Mouse (Mus musculus): ENCODE results near the gene Gsto2. TPM values are rescaled to one million over a fixed set of nuclear protein-coding genes. Genes with fewer than 3 reads are reported as not detected.
"Not testable (repeated sequence)": the region's sequence is repeated elsewhere in the genome, so short reads cannot be mapped to it uniquely, and the experiment has no call there.

The Gsto2 gene
- polyA plus RNA-seq, 1 experiment from 2014 or later, result 1.1 TPM

- Histone ChIP-seq H3K4me2 (replicated peaks; ENCODE audit: low read depth, low read length) (no peak overlapping the region), H3K4me3 (ENCODE audit: low read depth, low read length) (no peak overlapping the region), H3K4me1 (ENCODE audit: control insufficient read depth, insufficient read depth, low read length) (no peaks in the 10 kb centered on the region), H3K9ac (replicated peaks; ENCODE audit: low read depth, low read length) (no peak overlapping the region), H3K9me3 (ENCODE audit: control insufficient read depth, low read depth, low read length) (no peaks in the 10 kb centered on the region), H3K27me3 (ENCODE audit: control insufficient read depth, insufficient read depth, low read length) (no peaks in the 10 kb centered on the region), H3K27ac (ENCODE audit: low read length) (no peak overlapping the region), H3K36me3 (ENCODE audit: control insufficient read depth, insufficient read depth, low read length) (no peaks in the 10 kb centered on the region)
- ATAC-seq (ENCODE audit: insufficient number of reproducible peaks, insufficient read depth, low FRiP score, low read depth), result no peak
- WGBS, result 78% methylated on average over 16 of the region's 16 CpGs
These were observed 33.0 kb upstream of the Gsto2 start for GRCm38 (mm10) chr19:47832316-47832715.

- H3K4me3 ChIP-seq (ENCODE audit: low read depth, low read length), result no peak overlapping the region
- no peaks in the 10 kb centered on the region for H3K27me3 ChIP-seq (ENCODE audit: control insufficient read depth, insufficient read depth, low read length)
- H3K9ac ChIP-seq (replicated peaks; ENCODE audit: low read depth, low read length), result no peak overlapping the region
- H3K4me1 ChIP-seq (ENCODE audit: control insufficient read depth, insufficient read depth, low read length), result no peaks in the 10 kb centered on the region
- WGBS, result 72% methylated on average over 5 of the region's 5 CpGs
- no peak overlapping the region for H3K4me2 ChIP-seq (replicated peaks; ENCODE audit: low read depth, low read length)
- no peaks in the 10 kb centered on the region for H3K9me3 ChIP-seq (ENCODE audit: control insufficient read depth, low read depth, low read length)
- peak overlapping the region; percentile 76 for H3K27ac ChIP-seq (ENCODE audit: low read length)
- peak; percentile 56 for ATAC-seq (ENCODE audit: insufficient number of reproducible peaks, insufficient read depth, low FRiP score, low read depth)
- no peaks in the 10 kb centered on the region for H3K36me3 ChIP-seq (ENCODE audit: control insufficient read depth, insufficient read depth, low read length)
These were observed 30.7 kb upstream of the Gsto2 start for GRCm38 (mm10) chr19:47834614-47835013.

GRCm38 (mm10) chr19:47835776-47836175 lies 29.6 kb upstream of the Gsto2 start:
- H3K36me3 ChIP-seq (ENCODE audit: control insufficient read depth, insufficient read depth, low read length), result no peaks in the 10 kb centered on the region
- no peak for ATAC-seq (ENCODE audit: insufficient number of reproducible peaks, insufficient read depth, low FRiP score, low read depth)
- H3K9me3 ChIP-seq (ENCODE audit: control insufficient read depth, low read depth, low read length), result no peaks in the 10 kb centered on the region
- H3K4me1 ChIP-seq (ENCODE audit: control insufficient read depth, insufficient read depth, low read length), result no peaks in the 10 kb centered on the region
- peak overlapping the region; percentile 76; the same call in 1 of the 2 replicates for H3K27ac ChIP-seq (ENCODE audit: low read length)
- no peak overlapping the region for H3K4me3 ChIP-seq (ENCODE audit: low read depth, low read length)
- WGBS, result 84% methylated on average over 7 of the region's 7 CpGs
- H3K27me3 ChIP-seq (ENCODE audit: control insufficient read depth, insufficient read depth, low read length), result no peaks in the 10 kb centered on the region
- no peak overlapping the region for H3K9ac ChIP-seq (replicated peaks; ENCODE audit: low read depth, low read length)
- no peak overlapping the region for H3K4me2 ChIP-seq (replicated peaks; ENCODE audit: low read depth, low read length)

- H3K27ac ChIP-seq (ENCODE audit: low read length), result no peak overlapping the region
- 5% methylated on average over 49 of the region's 49 CpGs for WGBS
These were observed 28.4 kb upstream of the Gsto2 start for GRCm38 (mm10) chr19:47836701-47837526.

GRCm38 (mm10) chr19:47837527-47837901 lies 27.8 kb upstream of the Gsto2 start:
- WGBS, result under 1% methylated on average over 6 of the region's 6 CpGs
- H3K9ac ChIP-seq (replicated peaks; ENCODE audit: low read depth, low read length), result no peak overlapping the region
- no peak for ATAC-seq (ENCODE audit: insufficient number of reproducible peaks, insufficient read depth, low FRiP score, low read depth)

More at GRCm38 (mm10) chr19:47836701-47837526, 28.4 kb upstream of the Gsto2 start:
- no peak overlapping the region for H3K9ac ChIP-seq (replicated peaks; ENCODE audit: low read depth, low read length)
- H3K36me3 ChIP-seq (ENCODE audit: control insufficient read depth, insufficient read depth, low read length), result no peaks in the 10 kb centered on the region
- ATAC-seq (ENCODE audit: insufficient number of reproducible peaks, insufficient read depth, low FRiP score, low read depth), result peak; percentile 78
- H3K4me3 ChIP-seq (ENCODE audit: low read depth, low read length), result peak overlapping the region; percentile 41
- peak overlapping the region; percentile 76 for H3K4me2 ChIP-seq (replicated peaks; ENCODE audit: low read depth, low read length)
- no peaks in the 10 kb centered on the region for H3K9me3 ChIP-seq (ENCODE audit: control insufficient read depth, low read depth, low read length)
- no peaks in the 10 kb centered on the region for H3K4me1 ChIP-seq (ENCODE audit: control insufficient read depth, insufficient read depth, low read length)
- no peaks in the 10 kb centered on the region for H3K27me3 ChIP-seq (ENCODE audit: control insufficient read depth, insufficient read depth, low read length)

GRCm38 (mm10) chr19:47841234-47841633 lies 24.1 kb upstream of the Gsto2 start:
- 82% methylated on average over 15 of the region's 15 CpGs for WGBS
- not testable (repeated sequence) for ATAC-seq (ENCODE audit: insufficient number of reproducible peaks, insufficient read depth, low FRiP score, low read depth); H3K36me3 ChIP-seq (ENCODE audit: control insufficient read depth, insufficient read depth, low read length)

More at GRCm38 (mm10) chr19:47837527-47837901, 27.8 kb upstream of the Gsto2 start:
- Histone ChIP-seq H3K4me1 (ENCODE audit: control insufficient read depth, insufficient read depth, low read length) (no peaks in the 10 kb centered on the region), H3K4me3 (ENCODE audit: low read depth, low read length) (peak overlapping the region; percentile 41), H3K27ac (ENCODE audit: low read length) (no peak overlapping the region), H3K4me2 (replicated peaks; ENCODE audit: low read depth, low read length) (peak overlapping the region; percentile 76), H3K36me3 (ENCODE audit: control insufficient read depth, insufficient read depth, low read length) (no peaks in the 10 kb centered on the region), H3K9me3 (ENCODE audit: control insufficient read depth, low read depth, low read length) (no peaks in the 10 kb centered on the region), H3K27me3 (ENCODE audit: control insufficient read depth, insufficient read depth, low read length) (no peaks in the 10 kb centered on the region)

GRCm38 (mm10) chr19:47849735-47850134 lies 15.6 kb upstream of the Gsto2 start:
- Histone ChIP-seq H3K4me1 (ENCODE audit: control insufficient read depth, insufficient read depth, low read length) (0 out of 2 replicates have a peak, but pooled peaks cover 7% of the 10 kb centered on the region), H3K4me2 (replicated peaks; ENCODE audit: low read depth, low read length) (no peak overlapping the region), H3K36me3 (ENCODE audit: control insufficient read depth, insufficient read depth, low read length) (no peaks in the 10 kb centered on the region), H3K9ac (replicated peaks; ENCODE audit: low read depth, low read length) (no peak overlapping the region), H3K4me3 (ENCODE audit: low read depth, low read length) (no peak overlapping the region), H3K27me3 (ENCODE audit: control insufficient read depth, insufficient read depth, low read length) (no peaks in the 10 kb centered on the region), H3K9me3 (ENCODE audit: control insufficient read depth, low read depth, low read length) (no peaks in the 10 kb centered on the region), H3K27ac (ENCODE audit: low read length) (no peak overlapping the region)
- no peak for ATAC-seq (ENCODE audit: insufficient number of reproducible peaks, insufficient read depth, low FRiP score, low read depth)
- WGBS, result 80% methylated on average over 3 of the region's 3 CpGs

More at GRCm38 (mm10) chr19:47841234-47841633, 24.1 kb upstream of the Gsto2 start:
- not testable (repeated sequence) for H3K27ac ChIP-seq (ENCODE audit: low read length); H3K27me3 ChIP-seq (ENCODE audit: control insufficient read depth, insufficient read depth, low read length); H3K9me3 ChIP-seq (ENCODE audit: control insufficient read depth, low read depth, low read length); H3K4me3 ChIP-seq (ENCODE audit: low read depth, low read length); H3K9ac ChIP-seq (replicated peaks; ENCODE audit: low read depth, low read length); H3K4me2 ChIP-seq (replicated peaks; ENCODE audit: low read depth, low read length); H3K4me1 ChIP-seq (ENCODE audit: control insufficient read depth, insufficient read depth, low read length)

- H3K27me3 ChIP-seq (ENCODE audit: control insufficient read depth, insufficient read depth, low read length); H3K9ac ChIP-seq (replicated peaks; ENCODE audit: low read depth, low read length); H3K4me2 ChIP-seq (replicated peaks; ENCODE audit: low read depth, low read length); H3K4me1 ChIP-seq (ENCODE audit: control insufficient read depth, insufficient read depth, low read length); H3K9me3 ChIP-seq (ENCODE audit: control insufficient read depth, low read depth, low read length); H3K27ac ChIP-seq (ENCODE audit: low read length); H3K4me3 ChIP-seq (ENCODE audit: low read depth, low read length); ATAC-seq (ENCODE audit: insufficient number of reproducible peaks, insufficient read depth, low FRiP score, low read depth); H3K36me3 ChIP-seq (ENCODE audit: control insufficient read depth, insufficient read depth, low read length): not testable (repeated sequence)
- 68% methylated on average over 3 of the region's 3 CpGs for WGBS
These were observed 13.2 kb upstream of the Gsto2 start for GRCm38 (mm10) chr19:47852131-47852530.
